Mouse (Mus musculus) erythroblast, embryonic 14.5 days (primary cell): ENCODE measurements around the gene Vps13c. TPM values are rescaled to one million over a fixed set of nuclear protein-coding genes. Genes with fewer than 3 reads are reported as not detected.

ENCODE experiments used
- H3K27me3 ChIP-seq: 2 replicates; pipeline ENCODE4 v1.6.1; 2012; ENCODE audit warnings: inconsistent platforms; ENCODE audit not compliant: control insufficient read depth
- H3K36me3 ChIP-seq: 2 replicates; pipeline ENCODE4 v1.6.1; 2012; ENCODE audit warnings: mild to moderate bottlenecking, inconsistent platforms; ENCODE audit not compliant: control insufficient read depth
- H3K4me1 ChIP-seq: 2 replicates; pipeline ENCODE4 v1.6.1; 2012; ENCODE audit warnings: inconsistent platforms; ENCODE audit not compliant: control insufficient read depth
- H3K4me3 ChIP-seq: replicated peaks from 2 replicates; pipeline ENCODE3; 2012; ENCODE audit warnings: moderate library complexity, mild to moderate bottlenecking, inconsistent platforms
- H3K9me3 ChIP-seq: 2 replicates; pipeline ENCODE4 v1.6.1; 2012; ENCODE audit warnings: low read length, inconsistent platforms, mixed read lengths; ENCODE audit not compliant: control insufficient read depth
- GATA1 ChIP-seq: IDR thresholded peaks from 2 replicates; pipeline ENCODE4 v1.6.1; 2012; ENCODE audit warnings: low read length, inconsistent platforms, mixed read lengths
- TAL1 ChIP-seq: IDR thresholded peaks from 3 replicates; pipeline ENCODE4 v1.6.1; 2012; ENCODE audit warnings: low read length, inconsistent platforms, mixed read lengths
- polyA plus RNA-seq: library from polyadenylated mRNA; stranded (reverse); fragments of >175 nt; gene quantifications from 2 replicates; pipeline ENCODE4 v1.2.3, GENCODE M21; 2012

Gene Vps13c
- polyA plus RNA-seq, 1 experiment: 0.26 TPM

DNA sequence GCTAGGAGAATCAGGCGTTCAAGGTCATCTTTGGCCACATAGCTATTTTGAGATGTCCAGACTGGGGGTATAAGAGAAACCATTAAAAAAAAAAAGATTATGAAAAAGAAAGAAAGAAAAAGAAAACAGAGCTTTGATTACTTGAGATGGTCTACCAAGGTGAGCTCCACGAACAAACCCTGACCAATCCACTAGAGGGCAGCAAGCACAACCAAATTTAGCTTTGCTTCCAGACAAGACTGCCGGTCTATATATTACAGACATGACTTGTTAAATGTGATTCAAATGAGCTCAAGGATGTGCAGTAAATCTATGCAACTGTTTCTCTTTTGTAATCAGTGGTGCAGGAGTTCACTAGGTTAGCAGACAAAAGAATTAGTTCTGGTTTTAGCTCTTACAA lies 12.0 kb upstream of the Vps13c start:
- TF ChIP-seq GATA1: no peak
- TF ChIP-seq TAL1: no peak
- H3K36me3 ChIP-seq: no peaks in the 10 kb centered on the region
- H3K27me3 ChIP-seq: peaks cover 31% of the 10 kb centered on the region
- H3K4me1 ChIP-seq: peaks cover 29% of the 10 kb centered on the region
- peaks cover 3% of the 10 kb centered on the region; the same call in 1 of the 2 replicates for H3K9me3 ChIP-seq
- no peak overlapping the region for H3K4me3 ChIP-seq

DNA sequence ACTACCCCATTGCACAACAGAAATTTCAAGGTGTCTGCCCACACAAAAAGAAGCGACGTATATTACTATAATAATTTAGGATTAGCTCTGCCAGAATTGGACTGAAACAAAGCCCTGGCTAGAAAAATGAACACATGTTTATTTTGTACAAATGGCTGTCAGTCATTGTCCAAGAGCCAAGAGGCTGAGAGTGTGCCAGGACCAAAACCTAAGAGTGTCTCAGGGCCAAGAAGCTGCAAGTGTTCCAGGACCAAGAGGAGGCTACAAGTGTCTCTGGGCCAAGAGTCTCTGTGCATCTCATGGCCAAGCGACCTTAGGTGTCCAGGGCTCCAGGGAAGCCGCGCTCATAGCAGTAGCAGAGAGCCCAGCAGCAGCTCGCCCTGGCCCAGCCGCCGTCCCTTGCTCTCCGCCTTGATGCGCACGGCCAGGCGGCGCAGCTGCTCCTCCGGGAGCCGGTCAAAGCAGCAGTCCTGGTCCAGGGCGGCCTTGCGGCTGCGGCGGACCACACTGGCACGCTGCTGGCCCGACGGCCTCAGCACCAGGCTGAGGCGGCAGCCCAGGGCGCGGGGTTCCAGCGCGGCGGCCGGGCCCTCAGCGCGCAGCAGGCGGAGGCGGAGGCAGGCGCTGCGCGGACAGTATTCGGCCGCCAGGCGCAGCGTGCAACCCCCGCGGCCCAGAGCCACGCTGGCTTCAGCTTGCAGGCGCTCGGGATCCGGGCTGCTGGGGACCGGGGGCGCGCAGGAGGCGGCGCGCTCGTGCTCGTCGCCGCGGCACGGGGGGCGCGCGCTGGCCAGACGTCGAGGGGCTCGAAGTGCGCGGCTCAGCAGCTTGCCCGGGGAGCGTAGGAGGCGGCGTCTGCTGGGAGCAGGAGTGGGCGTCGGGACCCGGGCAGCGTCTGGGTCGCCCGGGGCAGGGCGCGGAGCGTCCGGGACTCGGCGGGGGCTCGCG lies 9.5 kb upstream of the Vps13c start:
- Histone ChIP-seq H3K4me3 (peak overlapping the region; percentile 69), H3K4me1 (peaks cover 31% of the 10 kb centered on the region), H3K27me3 (peaks cover 31% of the 10 kb centered on the region), H3K36me3 (no peaks in the 10 kb centered on the region), H3K9me3 (no peaks in the 10 kb centered on the region)
- TF ChIP-seq GATA1: no peak
- TF ChIP-seq TAL1: no peak

- Histone ChIP-seq H3K4me1 (peaks cover 31% of the 10 kb centered on the region), H3K4me3 (peak overlapping the region; percentile 69), H3K27me3 (peaks cover 31% of the 10 kb centered on the region)
Observed at GRCm38 (mm10) chr9:67831359-67832045, 8.7 kb upstream of the Vps13c start.

GRCm38 (mm10) chr9:67832046-67832605 lies 8.1 kb upstream of the Vps13c start, which contains the start of gene C2cd4a:
Gene C2cd4a (minus strand): TSS chr9:67832330.
- TF ChIP-seq TAL1: no peak

More at GRCm38 (mm10) chr9:67831359-67832045, 8.7 kb upstream of the Vps13c start:
- Histone ChIP-seq H3K9me3 (no peaks in the 10 kb centered on the region), H3K36me3 (no peaks in the 10 kb centered on the region)
- TF ChIP-seq TAL1 (no peak), GATA1 (no peak)

GRCm38 (mm10) chr9:67834535-67834934 lies 5.7 kb upstream of the Vps13c start:
- TF ChIP-seq TAL1 (no peak), GATA1 (no peak)
- Histone ChIP-seq H3K4me1 (peaks cover 51% of the 10 kb centered on the region), H3K36me3 (no peaks in the 10 kb centered on the region), H3K4me3 (no peak overlapping the region), H3K27me3 (peaks cover 27% of the 10 kb centered on the region), H3K9me3 (no peaks in the 10 kb centered on the region)

More at GRCm38 (mm10) chr9:67832046-67832605, 8.1 kb upstream of the Vps13c start, which contains the start of gene C2cd4a:
- peak within 1 kb of the TSS; percentile 69 for H3K4me3 ChIP-seq
- peaks cover 32% of the 10 kb centered on the region for H3K4me1 ChIP-seq
- H3K36me3 ChIP-seq: no peaks in the 10 kb centered on the region
- H3K27me3 ChIP-seq: peaks cover 31% of the 10 kb centered on the region
- no peaks in the 10 kb centered on the region for H3K9me3 ChIP-seq

- peaks cover 53% of the 10 kb centered on the region for H3K4me1 ChIP-seq
- H3K36me3 ChIP-seq: no peaks in the 10 kb centered on the region
- no peak overlapping the region for H3K4me3 ChIP-seq
- H3K27me3 ChIP-seq: peaks cover 2% of the 10 kb centered on the region
- no peaks in the 10 kb centered on the region for H3K9me3 ChIP-seq
- TF ChIP-seq TAL1 (no peak), GATA1 (no peak)
Observed at GRCm38 (mm10) chr9:67837311-67837710, 2.9 kb upstream of the Vps13c start.

GRCm38 (mm10) chr9:67842797-67843196 lies 2.6 kb downstream of the Vps13c start:
- no peaks in the 10 kb centered on the region for H3K9me3 ChIP-seq

DNA sequence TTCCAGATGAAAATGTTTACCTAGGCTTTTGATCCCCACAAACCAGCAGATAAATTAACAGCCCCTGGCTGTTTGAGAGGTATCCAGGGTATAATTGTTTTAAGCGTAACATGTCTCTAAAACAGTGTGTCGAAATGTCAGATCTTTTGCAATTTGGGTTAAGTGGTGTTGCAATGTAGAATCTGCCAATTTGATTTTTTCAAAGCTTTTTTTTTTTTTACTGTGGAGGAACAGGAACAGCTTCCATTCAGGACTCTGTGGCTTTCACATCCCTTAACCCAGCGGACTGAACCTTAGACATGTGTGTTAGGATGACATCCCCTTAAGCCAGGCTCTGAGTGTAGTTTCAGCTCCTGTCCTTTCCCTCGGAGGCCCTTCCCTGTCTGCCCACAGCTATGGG lies 4.8 kb downstream of the Vps13c start:
- peaks cover 71% of the 10 kb centered on the region for H3K4me1 ChIP-seq
- peaks cover 25% of the 10 kb centered on the region for H3K36me3 ChIP-seq

More at GRCm38 (mm10) chr9:67842797-67843196, 2.6 kb downstream of the Vps13c start:
- Histone ChIP-seq H3K36me3 (peaks cover 15% of the 10 kb centered on the region), H3K27me3 (no peaks in the 10 kb centered on the region), H3K4me3 (no peak overlapping the region), H3K4me1 (peaks cover 76% of the 10 kb centered on the region)
- TF ChIP-seq GATA1 (no peak), TAL1 (no peak)

GRCm38 (mm10) chr9:67845648-67846047 lies 5.5 kb downstream of the Vps13c start:
- H3K36me3 ChIP-seq: peaks cover 25% of the 10 kb centered on the region
- peaks cover 70% of the 10 kb centered on the region for H3K4me1 ChIP-seq
- H3K4me3 ChIP-seq: no peak overlapping the region

More for the DNA sequence above, 4.8 kb downstream of the Vps13c start:
- no peaks in the 10 kb centered on the region for H3K27me3 ChIP-seq
- no peak overlapping the region for H3K4me3 ChIP-seq
- TF ChIP-seq TAL1 (no peak), GATA1 (no peak)
- H3K9me3 ChIP-seq: no peaks in the 10 kb centered on the region

More at GRCm38 (mm10) chr9:67845648-67846047, 5.5 kb downstream of the Vps13c start:
- TF ChIP-seq GATA1 (no peak), TAL1 (no peak)
- no peaks in the 10 kb centered on the region for H3K27me3 ChIP-seq
- H3K9me3 ChIP-seq: no peaks in the 10 kb centered on the region
